Mouse (Mus musculus) common myeloid progenitor, adult 5-6 weeks (primary cell): ENCODE results near the gene Gsta4. TPM values are rescaled to one million over a fixed set of nuclear protein-coding genes. Genes with fewer than 3 reads are reported as not detected.
"Not testable (repeated sequence)": the region's sequence is repeated elsewhere in the genome, so short reads cannot be mapped to it uniquely, and the experiment has no call there.

Experiments
- ATAC-seq: replicated peaks from 2 replicates; pipeline ENCODE4 v1.8.0; 2016; ENCODE audit warnings: low read depth, mild to moderate bottlenecking, moderate TSS enrichment, inconsistent platforms; ENCODE audit not compliant: poor library complexity, severe bottlenecking
- total RNA-seq: library from RNA; stranded (forward); fragments of 200-1000, 187-1606 nt; gene quantifications from 2 replicates; pipeline ENCODE4 v1.2.3, GENCODE M21; 2017

The Gsta4 gene
- 6.6 and 13.0 TPM in 2 replicates for total RNA-seq

DNA sequence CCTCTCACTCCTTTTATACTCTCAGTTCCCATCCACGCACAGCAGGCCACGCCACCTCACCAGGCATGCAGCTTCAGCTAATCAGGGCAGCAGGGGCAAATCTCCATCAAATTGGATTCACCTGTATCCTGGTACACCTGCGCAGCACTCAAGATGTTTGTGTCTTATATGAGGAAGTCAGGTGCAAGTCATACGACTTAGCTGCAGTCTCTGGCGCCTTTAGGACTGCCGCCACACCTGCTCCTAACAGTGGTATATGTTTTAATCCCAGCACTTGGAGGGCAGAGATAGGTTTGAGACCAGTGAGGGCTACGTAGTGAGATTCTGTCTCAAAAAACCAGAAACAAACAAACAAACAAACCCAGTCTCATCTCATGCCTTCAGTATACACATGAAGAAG is at the start of gene Gsta4:
TSS of gene Gsta4 (plus strand) at position 301 of the 400 bp plus-strand sequence.
- ATAC-seq, result not testable (repeated sequence)

- no peak for ATAC-seq
Measured at GRCm38 (mm10) chr9:78135658-78136057, 46.9 kb upstream of the Gsta4 start.

- ATAC-seq, result no peak
Measured at GRCm38 (mm10) chr9:78138044-78138676, 44.4 kb upstream of the Gsta4 start.

- ATAC-seq, result no peak
Measured at GRCm38 (mm10) chr9:78139463-78139862, 43.1 kb upstream of the Gsta4 start.

- ATAC-seq, result no peak
Measured at GRCm38 (mm10) chr9:78146099-78146498, 36.5 kb upstream of the Gsta4 start.

GRCm38 (mm10) chr9:78146627-78147026 is 35.9 kb upstream of the Gsta4 start:
- ATAC-seq, result no peak

- ATAC-seq, result no peak
Measured at GRCm38 (mm10) chr9:78148149-78148548, 34.4 kb upstream of the Gsta4 start.

DNA sequence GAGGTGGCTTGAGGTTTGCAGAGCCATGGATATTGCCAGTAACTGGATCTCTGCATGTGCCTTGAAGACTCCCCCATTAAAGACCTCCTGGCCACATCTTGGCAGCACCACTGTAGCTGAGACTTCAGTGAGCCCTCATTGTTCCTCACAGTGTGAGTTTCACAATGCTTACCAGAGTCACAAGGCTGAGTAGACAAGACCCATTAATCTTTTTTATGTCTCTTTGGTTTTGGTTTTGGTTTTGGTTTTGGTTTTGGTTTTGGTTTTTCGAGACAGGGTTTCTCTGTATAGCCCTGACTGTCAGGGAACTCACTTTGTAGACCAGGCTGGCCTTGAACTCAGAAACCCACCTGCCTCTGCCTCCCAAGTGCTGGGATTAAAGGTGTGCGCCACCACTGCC is 32.8 kb upstream of the Gsta4 start:
- ATAC-seq, result 0 out of 2 replicates have a peak, but pooled peaks have one; percentile 47

DNA sequence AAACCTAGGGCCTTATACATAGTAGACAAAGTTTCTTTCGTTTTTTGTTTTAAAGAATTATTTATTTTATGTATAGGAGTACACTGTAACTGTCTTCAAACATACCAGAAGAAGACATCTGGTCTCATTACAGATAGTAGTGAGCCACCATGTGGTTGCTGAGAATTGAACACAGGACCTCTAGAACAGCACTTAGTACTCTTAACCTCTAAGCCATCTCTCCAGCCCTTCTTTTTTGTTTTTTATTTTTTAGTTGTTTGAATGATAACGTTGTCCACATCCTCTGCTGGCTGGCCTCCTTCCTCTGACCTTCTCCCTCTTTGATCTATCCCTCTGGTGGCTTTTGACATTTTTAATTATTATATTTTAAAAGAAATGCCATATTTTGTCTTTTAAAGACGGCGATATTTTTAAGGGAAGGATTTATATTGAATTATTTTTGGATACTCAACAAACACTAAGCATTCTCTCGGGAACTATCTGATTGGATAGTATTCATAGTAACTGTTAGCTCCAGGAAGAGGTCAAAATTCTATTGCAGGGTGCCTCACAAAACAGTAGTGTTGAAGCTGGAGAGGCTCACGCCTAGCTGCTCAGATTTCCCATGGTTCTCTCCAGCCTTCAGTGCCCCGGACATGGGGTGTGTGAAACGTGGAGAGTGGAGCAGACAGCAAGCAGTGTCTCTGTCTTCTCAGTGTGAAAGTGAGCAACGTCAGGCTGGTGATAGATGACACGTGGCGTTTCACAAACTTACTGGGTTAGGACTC is 28.2 kb upstream of the Gsta4 start:
- ATAC-seq, result no peak

- no peak for ATAC-seq
Measured at GRCm38 (mm10) chr9:78157221-78157620, 25.4 kb upstream of the Gsta4 start.

DNA sequence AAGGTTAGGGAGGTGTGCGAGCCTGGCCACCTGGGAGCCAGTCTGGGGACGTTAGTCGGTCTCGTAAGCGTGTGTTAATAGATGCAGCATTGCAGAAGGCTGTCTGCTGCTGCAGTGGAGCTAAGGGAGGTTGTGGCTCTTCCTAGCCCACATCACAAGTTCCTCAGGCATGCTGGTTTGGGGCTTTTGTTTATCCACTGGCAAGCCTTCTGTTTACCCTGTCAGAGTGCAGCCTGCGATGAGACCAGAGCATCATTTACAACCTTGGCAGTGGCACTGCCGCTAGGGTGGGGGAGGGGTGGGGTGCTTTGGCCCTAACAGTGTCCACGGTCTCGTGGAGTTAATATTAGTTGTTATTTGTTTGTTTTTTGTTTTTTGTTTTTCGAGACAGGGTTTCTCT is 19.3 kb upstream of the Gsta4 start:
- no peak for ATAC-seq

- no peak for ATAC-seq
Measured at GRCm38 (mm10) chr9:78164741-78165140, 17.8 kb upstream of the Gsta4 start.

DNA sequence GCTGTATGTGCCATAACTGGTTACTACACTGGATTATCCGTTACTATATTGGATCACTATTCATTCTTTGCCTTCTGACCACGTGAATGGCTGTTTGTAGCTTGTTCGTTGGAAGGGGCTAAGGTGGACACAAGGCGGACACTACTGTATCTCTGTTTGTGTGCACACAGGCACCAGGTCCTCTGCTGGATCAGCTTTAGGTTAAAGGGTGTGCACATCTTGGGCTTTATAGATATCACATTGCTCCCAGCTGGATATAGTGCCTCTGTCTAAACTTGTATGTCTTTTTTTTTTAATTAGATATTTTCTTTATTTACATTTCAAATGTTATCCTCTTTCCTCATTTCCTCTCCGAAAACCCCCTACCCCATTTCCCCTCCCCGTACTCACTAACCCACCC is 17.1 kb upstream of the Gsta4 start:
- no peak for ATAC-seq

DNA sequence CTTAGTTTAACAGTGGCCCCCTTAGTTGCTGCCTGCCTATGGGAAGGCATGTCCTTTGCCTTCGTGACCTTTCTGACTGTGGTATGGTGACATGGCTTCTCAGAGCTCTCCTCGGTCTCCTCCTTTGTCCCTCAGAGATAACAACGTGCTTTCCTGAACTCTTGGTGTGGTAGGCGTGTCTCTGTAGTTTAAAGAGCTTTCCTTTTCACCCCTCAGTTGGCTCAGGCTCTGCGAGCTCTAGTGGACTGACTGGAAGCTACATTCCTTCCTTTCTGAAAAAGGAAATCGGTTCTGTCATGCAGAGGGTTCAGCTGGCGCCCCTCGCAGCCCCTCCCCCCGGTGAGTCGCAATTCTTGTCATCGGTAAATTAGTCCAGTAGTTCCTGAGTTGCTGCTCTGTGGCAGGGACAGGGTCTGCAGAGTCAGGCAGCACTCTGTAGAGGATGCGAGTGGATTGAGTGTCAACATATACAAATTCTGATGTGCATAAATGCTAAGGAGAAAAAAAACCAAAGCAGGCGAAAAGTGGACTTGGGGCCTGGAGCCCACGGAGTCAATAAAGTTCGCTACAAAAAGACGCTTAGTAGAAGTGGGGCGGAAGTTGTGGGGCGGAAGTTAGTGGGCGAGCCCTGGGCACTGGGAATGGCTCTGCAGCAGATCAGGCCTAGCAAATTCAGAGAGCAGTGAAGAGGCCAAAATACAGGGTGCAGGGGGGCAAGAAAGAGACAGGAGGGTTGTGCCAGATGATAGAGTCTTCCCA is 15.7 kb upstream of the Gsta4 start:
- ATAC-seq, result 0 out of 2 replicates have a peak, but pooled peaks have one; percentile 32

- ATAC-seq, result no peak
Measured at GRCm38 (mm10) chr9:78167453-78167969, 15.1 kb upstream of the Gsta4 start.

- peak; percentile 54 for ATAC-seq
Measured at GRCm38 (mm10) chr9:78168864-78169263, 13.7 kb upstream of the Gsta4 start.

DNA sequence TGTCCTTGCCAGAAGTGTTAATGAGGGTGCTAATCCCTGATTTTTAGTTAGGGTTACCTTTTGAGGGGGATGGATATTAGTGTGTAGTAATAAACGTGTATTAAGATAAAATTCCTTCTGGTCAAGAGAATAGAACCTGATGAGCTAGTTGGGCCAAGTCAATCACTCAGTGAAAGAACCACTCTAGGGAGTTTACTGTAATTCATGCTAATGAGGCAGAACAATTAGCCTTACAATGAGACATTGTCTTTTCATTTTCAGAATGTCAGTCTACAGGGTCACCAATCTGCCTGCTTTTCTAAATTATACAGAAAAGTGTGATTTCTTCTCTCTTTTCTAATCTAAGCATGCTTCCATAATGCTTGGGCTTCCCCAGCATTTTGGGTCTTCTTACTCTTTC is 8.6 kb upstream of the Gsta4 start:
- no peak for ATAC-seq

DNA sequence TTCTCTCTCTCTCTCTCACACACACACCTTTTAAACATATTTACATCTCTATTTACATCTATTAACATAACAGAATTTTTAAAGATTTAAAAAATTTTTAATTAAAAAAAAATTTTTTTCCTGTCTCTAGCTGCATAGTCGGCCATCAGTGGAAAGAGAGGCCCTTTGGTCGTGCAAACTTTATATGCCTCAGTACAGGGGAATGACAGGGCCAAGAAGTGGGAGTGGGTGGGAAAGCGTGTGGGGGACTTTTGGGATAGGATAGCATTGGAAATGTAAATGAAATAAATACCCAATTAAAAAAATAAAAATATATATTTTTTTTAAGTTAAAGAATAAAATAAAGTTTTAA is 7.7 kb upstream of the Gsta4 start:
- not testable (repeated sequence) for ATAC-seq

- peak; percentile 92 for ATAC-seq
Measured at GRCm38 (mm10) chr9:78175277-78176200, 7.0 kb upstream of the Gsta4 start.
